Mouse (Mus musculus): ENCODE measurements around the gene Xirp2. TPM values are rescaled to one million over a fixed set of nuclear protein-coding genes. Genes with fewer than 3 reads are reported as not detected.
A peak's percentile ranks its signal among the peaks of the same experiment; 100 is the strongest.

Xirp2 gene
- total RNA-seq, 1 experiment: 0.13 TPM

GRCm38 (mm10) chr2:67566566-67566965 is 120.8 kb downstream of the Xirp2 start:
- TF ChIP-seq ZC3H11A (IDR thresholded peaks at IDR 0.05; ENCODE audit: borderline replicate concordance, low read depth, low read length) (no peak), ZNF384 (IDR thresholded peaks at IDR 0.05; ENCODE audit: low read depth, low read length) (no peak)
- no peak overlapping the region for H3K27ac ChIP-seq (ENCODE audit: insufficient read depth, low read depth, low read length, poor library complexity, severe bottlenecking)
- no peak for DNase-seq (ENCODE audit: low read depth, low spot score)

GRCm38 (mm10) chr2:67567141-67567680 is 121.4 kb downstream of the Xirp2 start:
- TF ChIP-seq ZNF384 (IDR thresholded peaks at IDR 0.05; ENCODE audit: low read depth, low read length) (no peak), MAFK (IDR thresholded peaks at IDR 0.05; ENCODE audit: insufficient read depth, low read depth, low read length) (no peak), CHD2 (IDR thresholded peaks at IDR 0.05; ENCODE audit: low read depth, low read length) (no peak), ZC3H11A (IDR thresholded peaks at IDR 0.05; ENCODE audit: borderline replicate concordance, low read depth, low read length) (no peak), HCFC1 (IDR thresholded peaks at IDR 0.05; ENCODE audit: borderline replicate concordance, insufficient read depth, low read length) (no peak)

More at GRCm38 (mm10) chr2:67566566-67566965, 120.8 kb downstream of the Xirp2 start:
- H3K9me3 ChIP-seq (ENCODE audit: control insufficient read depth, insufficient read depth, low read depth, low read length): no peaks in the 10 kb centered on the region
- peaks cover 0 to 3% of the 10 kb centered on the region in 2 experiments; a peak in 1 of 4 replicates for H3K4me1 ChIP-seq (ENCODE audit: control insufficient read depth in 2 of 2, insufficient read depth in 2 of 2, low read length in 2 of 2, poor library complexity in 1 of 2)
- peak overlapping the region; percentile 7; the same call in 1 of the 2 replicates for H3K9ac ChIP-seq (ENCODE audit: insufficient read depth, low read depth, low read length, poor library complexity, severe bottlenecking)
- in situ Hi-C loops (cut with MboI; ENCODE audit: low sequenced_read_pairs in 2 of 2, unreplicated experiment in 2 of 2): no loop called here
- no peaks in the 10 kb centered on the region for H3K36me3 ChIP-seq (ENCODE audit: control insufficient read depth, insufficient read depth, low read length, poor library complexity, severe bottlenecking)
- peak overlapping the region; percentile 74 to 86 for H3K4me3 ChIP-seq (ENCODE audit: insufficient read depth in 1 of 2, low read depth in 1 of 2, low read length in 2 of 2, poor library complexity in 1 of 2, severe bottlenecking in 1 of 2)

More at GRCm38 (mm10) chr2:67567141-67567680, 121.4 kb downstream of the Xirp2 start:
- Histone ChIP-seq H3K36me3 (ENCODE audit: control insufficient read depth, insufficient read depth, low read length, poor library complexity, severe bottlenecking) (no peaks in the 10 kb centered on the region), H3K4me1 (ENCODE audit: control insufficient read depth in 2 of 2, insufficient read depth in 2 of 2, low read length in 2 of 2, poor library complexity in 1 of 2) (peaks cover 0 to 3% of the 10 kb centered on the region in 2 experiments; a peak in 1 of 4 replicates), H3K4me3 (ENCODE audit: insufficient read depth in 1 of 2, low read depth in 1 of 2, low read length in 2 of 2, poor library complexity in 1 of 2, severe bottlenecking in 1 of 2) (0 out of 4 replicates have a peak overlapping the region, but pooled peaks of 1 of the 2 experiments have one; percentile 86), H3K9me3 (ENCODE audit: control insufficient read depth, insufficient read depth, low read depth, low read length) (no peaks in the 10 kb centered on the region), H3K9ac (ENCODE audit: insufficient read depth, low read depth, low read length, poor library complexity, severe bottlenecking) (no peak overlapping the region), H3K27ac (ENCODE audit: insufficient read depth, low read depth, low read length, poor library complexity, severe bottlenecking) (no peak overlapping the region)
- DNase-seq (ENCODE audit: low read depth, low spot score): peak; percentile 8
- in situ Hi-C loops (cut with MboI; ENCODE audit: low sequenced_read_pairs in 2 of 2, unreplicated experiment in 2 of 2): no loop called here

Other genes starting within 250 kb of the Xirp2 start
- not detected in 2 replicates for gene Gm21830, start 32.3 kb upstream of the Xirp2 start, total RNA-seq (2012; rRNA removed)
- not detected in 2 replicates for gene Gm26727, start 12.8 kb upstream of the Xirp2 start, total RNA-seq (2012; rRNA removed)
- gene B3galt1, start 119.9 kb downstream of the Xirp2 start, total RNA-seq (2012; rRNA removed): 1.5 and 3.0 TPM in 2 replicates